Mouse (Mus musculus): ENCODE measurements around the gene Btbd35f23.
"Not testable (repeated sequence)": the region's sequence is repeated elsewhere in the genome, so short reads cannot be mapped to it uniquely, and the experiment has no call there.

Btbd35f23 gene

GRCm38 (mm10) chrX:3076575-3076974 is at the start of gene Btbd35f23:
Gene Btbd35f23, plus strand, starts transcription at chrX:3076875.
- in situ Hi-C loops (cut with MboI, MseI) = not testable (repeated sequence)
